ENCODE assay signal across 14 mouse cellular contexts in the genomic region with DNA sequence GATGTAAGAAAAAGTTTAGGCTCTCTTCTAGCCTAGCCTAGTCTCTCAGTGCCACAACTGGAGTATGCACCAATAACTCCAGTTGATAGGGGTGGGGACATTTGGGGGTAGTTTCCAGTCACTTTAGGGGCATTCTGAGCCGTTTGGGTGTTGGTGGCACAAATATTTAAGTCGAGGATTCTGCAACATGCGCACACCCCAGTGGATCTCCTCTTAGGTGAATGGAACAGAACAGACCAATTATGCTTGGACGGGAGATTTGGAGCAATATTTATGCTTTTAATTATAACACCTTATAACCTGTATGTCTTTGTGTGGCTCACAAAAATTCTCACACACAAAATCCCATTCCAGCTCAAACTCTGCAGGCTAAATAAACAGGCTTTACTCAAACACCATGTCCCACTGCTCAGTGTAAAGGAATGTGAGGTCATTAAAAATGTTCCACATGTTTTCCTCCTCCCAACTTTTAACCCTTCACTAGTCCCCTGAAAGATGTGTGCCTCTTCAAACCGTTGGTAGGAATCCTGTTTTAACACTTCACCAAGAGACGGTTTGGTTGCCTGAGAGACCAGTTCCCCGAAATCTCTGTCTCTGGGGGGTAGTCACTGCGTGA. TPM values are rescaled to one million over a fixed set of nuclear protein-coding genes. Genes with fewer than 3 reads are reported as not detected.
DNase-seq lines count a peak whose midpoint lies in the region; ATAC-seq and TF ChIP-seq lines count a peak whose summit lies in the region.
"Had no signal": no experiment of that assay in that cellular context is flagged by ENCODE, and none has a peak within 500 bp of the region (broad histone marks: within the 10 kb centered on the region; RNA-seq: fewer than 3 reads in every experiment).

No protein-coding gene starts in this region.

- peak overlapping the region; percentile 84 for H3K27ac ChIP-seq in heart, embryonic 13.5 days (replicated peaks)
- H3K27ac ChIP-seq in lung, embryonic 14.5 days (ENCODE audit: low read depth) = peak overlapping the region; percentile 89
- peak overlapping the region; percentile 95 for H3K27ac ChIP-seq in embryonic facial prominence, embryonic 11.5 days (replicated peaks; ENCODE audit: low read depth, low read length)
- H3K27ac ChIP-seq in limb, embryonic 14.5 days (replicated peaks; ENCODE audit: low read depth, low read length) = peak overlapping the region; percentile 97
- H3K27ac ChIP-seq: macrophage had no signal

- WGBS in heart, embryonic 13.5 days = 53% methylated on average over 8 of the region's 8 CpGs
- 20% methylated on average over 8 of the region's 8 CpGs for WGBS in lung, embryonic 14.5 days
- WGBS in embryonic facial prominence, embryonic 11.5 days = 31% methylated on average over 8 of the region's 8 CpGs
- WGBS in limb, embryonic 14.5 days = 7% methylated on average over 8 of the region's 8 CpGs

- peak overlapping the region; percentile 24; the same call in 1 of the 2 replicates for H3K9ac ChIP-seq in heart, embryonic 13.5 days
- H3K9ac ChIP-seq in lung, embryonic 14.5 days = no peak overlapping the region; the same call in 1 of the 2 replicates
- no peak overlapping the region for H3K9ac ChIP-seq in embryonic facial prominence, embryonic 11.5 days (replicated peaks; ENCODE audit: low read length)
- no peak overlapping the region for H3K9ac ChIP-seq in limb, embryonic 14.5 days (ENCODE audit: low read depth, low read length, severe bottlenecking)

- no peaks in the 10 kb centered on the region for H3K27me3 ChIP-seq in heart, embryonic 13.5 days (replicated peaks)
- no peaks in the 10 kb centered on the region for H3K27me3 ChIP-seq in lung, embryonic 14.5 days (ENCODE audit: insufficient read depth, low read length)
- no peaks in the 10 kb centered on the region for H3K27me3 ChIP-seq in embryonic facial prominence, embryonic 11.5 days (ENCODE audit: control insufficient read depth, insufficient read depth, low read length)
- no peaks in the 10 kb centered on the region for H3K27me3 ChIP-seq in limb, embryonic 14.5 days (ENCODE audit: control insufficient read depth, insufficient read depth, low read length)

- ATAC-seq in heart, embryonic 13.5 days (ENCODE audit: extremely low read depth, insufficient number of reproducible peaks, low FRiP score, low TSS enrichment) = no peak
- ATAC-seq in lung, embryonic 14.5 days (ENCODE audit: insufficient read depth) = peak; percentile 29; the same call in 1 of the 2 replicates
- ATAC-seq in embryonic facial prominence, embryonic 11.5 days (replicated peaks; ENCODE audit: insufficient number of reproducible peaks, low FRiP score, low TSS enrichment, low read depth) = no peak
- ATAC-seq in limb, embryonic 14.5 days (ENCODE audit: low FRiP score, low read depth) = peak; percentile 67

- H3K4me3 ChIP-seq in heart, embryonic 13.5 days = no peak overlapping the region
- H3K4me3 ChIP-seq in lung, embryonic 14.5 days (ENCODE audit: low read depth, low read length) = no peak overlapping the region
- no peak overlapping the region for H3K4me3 ChIP-seq in embryonic facial prominence, embryonic 11.5 days (ENCODE audit: low read depth, low read length)
- H3K4me3 ChIP-seq in limb, embryonic 14.5 days (replicated peaks; ENCODE audit: low read length) = no peak overlapping the region

- no peak for TF ChIP-seq CTCF in lung, embryonic 14.5 days (IDR thresholded peaks at IDR 0.05; ENCODE audit: low read depth)

- TF ChIP-seq POLR2A in limb, embryonic 14.5 days (IDR thresholded peaks at IDR 0.05; ENCODE audit: borderline replicate concordance, extremely low read depth, insufficient read depth, insufficient read length) = no peak

- H3K4me1 ChIP-seq in heart, embryonic 13.5 days = peaks cover 66% of the 10 kb centered on the region
- H3K4me1 ChIP-seq in lung, embryonic 14.5 days (ENCODE audit: insufficient read depth) = peaks cover 34% of the 10 kb centered on the region
- H3K4me1 ChIP-seq in embryonic facial prominence, embryonic 11.5 days (ENCODE audit: control insufficient read depth, insufficient read depth, low read length) = peaks cover 2% of the 10 kb centered on the region; the same call in 1 of the 2 replicates
- H3K4me1 ChIP-seq in limb, embryonic 14.5 days (ENCODE audit: control insufficient read depth, insufficient read depth, low read length) = peaks cover 70% of the 10 kb centered on the region

- no peaks in the 10 kb centered on the region for H3K9me3 ChIP-seq in heart, embryonic 13.5 days
- H3K9me3 ChIP-seq in lung, embryonic 14.5 days (ENCODE audit: low read depth, low read length) = no peaks in the 10 kb centered on the region
- no peaks in the 10 kb centered on the region for H3K9me3 ChIP-seq in embryonic facial prominence, embryonic 11.5 days (replicated peaks; ENCODE audit: control insufficient read depth, low read length)
- no peaks in the 10 kb centered on the region for H3K9me3 ChIP-seq in limb, embryonic 14.5 days (ENCODE audit: control insufficient read depth, low read length)

- H3K36me3 ChIP-seq in heart, embryonic 13.5 days = no peaks in the 10 kb centered on the region
- no peaks in the 10 kb centered on the region for H3K36me3 ChIP-seq in lung, embryonic 14.5 days (ENCODE audit: insufficient read depth)
- no peaks in the 10 kb centered on the region for H3K36me3 ChIP-seq in embryonic facial prominence, embryonic 11.5 days (replicated peaks; ENCODE audit: control insufficient read depth, insufficient read depth, low read depth, low read length)
- H3K36me3 ChIP-seq in limb, embryonic 14.5 days (ENCODE audit: control insufficient read depth, insufficient read depth, low read length) = 0 out of 2 replicates have a peak, but pooled peaks cover 5% of the 10 kb centered on the region

- intact Hi-C loops in left cerebral cortex, postnatal 10 days (cut with DNase I) = no loop called here

- DNase-seq in heart, adult 9 months (ENCODE audit: low spot score in 2 of 2) = no peak
- peak; percentile 70 for DNase-seq in lung, embryonic 14.5 days
- DNase-seq in lung, postnatal 10 days = no peak
- peak; percentile 74 for DNase-seq in embryonic facial prominence, embryonic 11.5 days (ENCODE audit: low spot score)
- peak; percentile 74 for DNase-seq in limb, embryonic 14.5 days (ENCODE audit: low spot score)
- DNase-seq in left cerebral cortex, postnatal 10 days (ENCODE audit: extremely low spot score in 1 of 2, low spot score in 2 of 2) = no peak
- DNase-seq in frontal cortex, postnatal 25 days (ENCODE audit: low spot score in 2 of 2) = no peak
- DNase-seq: adrenal gland, adult 2 months; spleen, adult 18-20 months had no signal

- no peak overlapping the region for H3K4me2 ChIP-seq in heart, embryonic 13.5 days
- H3K4me2 ChIP-seq in lung, embryonic 14.5 days = no peak overlapping the region
- no peak overlapping the region for H3K4me2 ChIP-seq in embryonic facial prominence, embryonic 11.5 days (ENCODE audit: low read depth, low read length)
- H3K4me2 ChIP-seq in limb, embryonic 14.5 days (replicated peaks; ENCODE audit: low read depth, low read length, severe bottlenecking) = 0 out of 2 replicates have a peak overlapping the region, but pooled peaks have one; percentile 10

RNA-seq across cellular contexts. Expression of gene 4930558K02Rik, which starts 35.9 kb away (rescaled TPM):
- polyA plus RNA-seq in heart, embryonic 13.5 days (2015; fragmentation: Nextera tagmentation; extraction: Ambion mirVana) = not detected in 2 replicates
- polyA plus RNA-seq in lung, embryonic 14.5 days (2014; fragmentation: Nextera tagmentation; extraction: Ambion mirVana) = not detected in 2 replicates
- polyA plus RNA-seq in embryonic facial prominence, embryonic 11.5 days (2014; fragmentation: Nextera tagmentation; extraction: Ambion mirVana) = not detected in 2 replicates
- polyA plus RNA-seq in limb, embryonic 14.5 days (2012; rRNA removed) = not detected in 2 replicates
- not detected in 2 replicates for polyA plus RNA-seq in limb, embryonic 14.5 days (2014; fragmentation: Nextera tagmentation; extraction: Ambion mirVana)
- total RNA-seq in left cerebral cortex, postnatal 10 days (2021) = not detected
- total RNA-seq: adrenal gland, adult 2 months; left cerebral cortex, postnatal 36 days had no signal
- polyA plus RNA-seq: adrenal gland, adult 2 months; heart, embryonic 14.5 days; large intestine, adult 2 months; macrophage had no signal

RNA-seq across cellular contexts. Expression of gene Pigc, which starts 46.4 kb away (rescaled TPM):
- 24.0 and 25.0 TPM in 2 replicates for polyA plus RNA-seq in heart, embryonic 13.5 days (2015; fragmentation: Nextera tagmentation; extraction: Ambion mirVana)
- polyA plus RNA-seq in lung, embryonic 14.5 days (2014; fragmentation: Nextera tagmentation; extraction: Ambion mirVana) = 35.2 and 40.0 TPM in 2 replicates
- 37.5 and 41.4 TPM in 2 replicates for polyA plus RNA-seq in embryonic facial prominence, embryonic 11.5 days (2014; fragmentation: Nextera tagmentation; extraction: Ambion mirVana)
- 36.9 and 45.4 TPM in 2 replicates for polyA plus RNA-seq in limb, embryonic 14.5 days (2012; rRNA removed)
- polyA plus RNA-seq in limb, embryonic 14.5 days (2014; fragmentation: Nextera tagmentation; extraction: Ambion mirVana) = 51.3 and 52.8 TPM in 2 replicates
- total RNA-seq in left cerebral cortex, postnatal 10 days (2021) = 10 to 100 TPM; 14.1 to 17.5 TPM

Comparison
In these comparisons a context has a peak if more than half of its experiments do, and no peak if none do; other contexts are left out.
1. DNase-seq: peak in lung, embryonic 14.5 days (single experiment), embryonic facial prominence, embryonic 11.5 days (single experiment) and limb, embryonic 14.5 days (single experiment); none in heart, adult 9 months (0 of 2), lung, postnatal 10 days (single experiment), left cerebral cortex, postnatal 10 days (0 of 2) and frontal cortex, postnatal 25 days (0 of 2).
2. ATAC-seq: peak in lung, embryonic 14.5 days (single experiment) and limb, embryonic 14.5 days (single experiment); none in heart, embryonic 13.5 days (single experiment) and embryonic facial prominence, embryonic 11.5 days (single experiment).
3. Peak in every context shown above with its lines, with median percentiles within 50 percentile points of each other: H3K27ac ChIP-seq.